Mouse (Mus musculus) liver, embryonic 14.5 days (tissue): ENCODE data around the gene A930004D18Rik. TPM values are rescaled to one million over a fixed set of nuclear protein-coding genes. Genes with fewer than 3 reads are reported as not detected.

ENCODE experiments used
- ATAC-seq: fragments of 200-750 bp; cut with Nextera tagmentation; 2 replicates; pipeline ENCODE4 v1.8.0; 2017; ENCODE audit warnings: moderate number of reproducible peaks, mild to moderate bottlenecking, moderate library complexity; ENCODE audit not compliant: insufficient read depth
- DNase-seq, 3 experiments: peaks; one replicate each; pipeline ENCODE4 v3.0.0-alpha.2; 2012 to 2013; ENCODE audit warnings: low read depth in 3 of 3, low spot score in 3 of 3
- H3K27ac ChIP-seq: fragments of 300-500 bp; sonication (generic); 2 replicates; pipeline ENCODE4 v1.5.1; 2014; ENCODE audit warnings: moderate library complexity, mild to moderate bottlenecking, control low read depth, inconsistent platforms
- H3K27me3 ChIP-seq: fragments of 300-500 bp; sonication (generic); 2 replicates; pipeline ENCODE4 v1.6.1; 2014; ENCODE audit warnings: mild to moderate bottlenecking, low read length, moderate library complexity; ENCODE audit not compliant: control insufficient read depth, insufficient read depth
- H3K36me3 ChIP-seq: fragments of 300-500 bp; sonication (generic); replicated peaks from 2 replicates; pipeline ENCODE4 v1.6.1; 2014; ENCODE audit warnings: low read depth; ENCODE audit not compliant: control insufficient read depth, insufficient read depth
- H3K4me1 ChIP-seq, 2 experiments: fragments of 200-500 bp in 1 of 2; fragments of 300-500 bp in 1 of 2; sonication (generic) in 1 of 2; replicated peaks; 2 replicates each; pipeline ENCODE4 v1.6.1; 2012 to 2014; ENCODE audit warnings: antibody characterized with exemption in 1 of 2, inconsistent platforms in 1 of 2, low read length in 1 of 2; ENCODE audit not compliant: control insufficient read depth in 2 of 2, insufficient read depth in 2 of 2
- H3K4me2 ChIP-seq: fragments of 300-500 bp; sonication (generic); 2 replicates; pipeline ENCODE4 v1.6.1; 2014; ENCODE audit warnings: low read depth, mild to moderate bottlenecking, control low read depth, moderate library complexity
- H3K4me3 ChIP-seq, 2 experiments: fragments of 200-500 bp in 1 of 2; fragments of 300-500 bp in 1 of 2; sonication (generic) in 1 of 2; 2 replicates each; pipeline ENCODE4 v1.5.1; 2012 to 2014; ENCODE audit warnings: low read depth in 2 of 2, low read length in 2 of 2, mild to moderate bottlenecking in 2 of 2, control low read depth in 1 of 2, inconsistent platforms in 1 of 2, moderate library complexity in 1 of 2; ENCODE audit not compliant: insufficient read depth in 1 of 2
- H3K9ac ChIP-seq: fragments of 300-500 bp; sonication (generic); replicated peaks from 2 replicates; pipeline ENCODE4 v1.6.1; 2014; ENCODE audit warnings: mild to moderate bottlenecking, control low read depth, moderate library complexity
- H3K9me3 ChIP-seq: fragments of 300-500 bp; sonication (generic); 2 replicates; pipeline ENCODE4 v1.6.1; 2016; ENCODE audit warnings: low read length, mixed read lengths; ENCODE audit not compliant: control insufficient read depth
- CTCF ChIP-seq: IDR thresholded peaks from 2 replicates; pipeline ENCODE4 v1.5.1; 2016; ENCODE audit warnings: antibody characterized with exemption, low read depth, control low read depth
- EP300 ChIP-seq: IDR thresholded peaks from 2 replicates; pipeline ENCODE4 v1.6.1; 2016; ENCODE audit warnings: antibody characterized with exemption, low read depth
- WGBS: fragments of 180-500 bp; shearing (Covaris S2); extraction: QIAGEN DNeasy Blood & Tissue Kit; methylation state at CpG from one replicate; pipeline ENCODE4 v1.1.7; 2014; ENCODE audit not compliant: insufficient replicate concordance; 5-methylcytosine and 5-hydroxymethylcytosine counted together
- polyA plus RNA-seq, 2 experiments: library from polyadenylated mRNA; depleted of rRNA in 1 of 2; stranded (reverse) in 1 of 2; unstranded in 1 of 2; fragments of >200 nt; fragmentation: Nextera tagmentation in 1 of 2; extraction: Ambion mirVana in 1 of 2; gene quantifications; 2 replicates each; pipeline versions ENCODE4 v1.2.1 to v1.2.3; 2012 to 2014

Gene A930004D18Rik
- polyA plus RNA-seq, 2 experiments, result 0.36 to 0.48 TPM

DNA sequence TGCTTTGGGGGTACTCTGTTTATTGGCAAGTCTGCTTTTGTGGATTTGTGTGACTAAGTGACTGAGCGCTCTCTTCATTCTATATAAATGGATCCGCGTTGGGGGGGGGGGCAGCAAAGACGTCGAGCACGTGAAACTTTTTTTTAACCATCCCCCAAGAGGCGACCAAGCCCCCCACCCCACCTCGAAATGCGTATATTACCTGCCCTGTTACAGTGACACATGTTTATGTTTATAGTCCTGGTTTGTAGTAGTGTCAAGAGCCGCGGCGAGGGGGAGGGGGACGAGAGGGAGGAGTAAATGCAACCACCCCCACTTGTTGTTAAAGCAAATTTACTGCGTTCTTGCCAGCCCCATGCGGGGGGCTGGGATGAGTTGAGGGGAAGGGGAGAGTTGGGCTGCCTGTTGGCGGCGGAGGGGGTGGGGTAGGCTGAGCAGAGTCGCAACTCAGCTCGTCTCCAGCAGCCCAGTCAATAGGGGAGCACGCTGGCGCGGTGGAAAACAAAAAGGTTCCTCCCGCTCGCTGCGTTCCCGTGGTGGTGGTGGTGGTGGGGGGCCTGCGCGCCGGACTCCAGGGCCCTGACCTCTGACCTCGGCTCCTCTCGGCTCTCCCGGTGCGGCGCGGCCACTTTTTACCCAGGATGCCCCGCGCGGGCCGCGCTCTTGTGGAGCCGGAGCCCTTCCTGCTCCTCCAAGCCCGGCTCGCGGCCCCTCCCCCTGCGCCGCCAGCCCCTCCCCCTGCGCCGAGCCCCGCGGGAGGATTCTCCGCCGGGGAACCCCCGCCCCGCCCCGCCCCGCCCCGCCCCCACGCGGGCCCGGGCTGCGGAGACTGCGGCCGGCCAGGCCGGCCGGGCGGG, 18.6 kb upstream of the A930004D18Rik start:
- DNase-seq, result peak in 2 of 3 experiments; percentile 84 to 85
- peaks cover 5 to 10% of the 10 kb centered on the region in 2 experiments for H3K4me1 ChIP-seq
- under 1% methylated on average over 42 of the region's 66 CpGs for WGBS

DNA sequence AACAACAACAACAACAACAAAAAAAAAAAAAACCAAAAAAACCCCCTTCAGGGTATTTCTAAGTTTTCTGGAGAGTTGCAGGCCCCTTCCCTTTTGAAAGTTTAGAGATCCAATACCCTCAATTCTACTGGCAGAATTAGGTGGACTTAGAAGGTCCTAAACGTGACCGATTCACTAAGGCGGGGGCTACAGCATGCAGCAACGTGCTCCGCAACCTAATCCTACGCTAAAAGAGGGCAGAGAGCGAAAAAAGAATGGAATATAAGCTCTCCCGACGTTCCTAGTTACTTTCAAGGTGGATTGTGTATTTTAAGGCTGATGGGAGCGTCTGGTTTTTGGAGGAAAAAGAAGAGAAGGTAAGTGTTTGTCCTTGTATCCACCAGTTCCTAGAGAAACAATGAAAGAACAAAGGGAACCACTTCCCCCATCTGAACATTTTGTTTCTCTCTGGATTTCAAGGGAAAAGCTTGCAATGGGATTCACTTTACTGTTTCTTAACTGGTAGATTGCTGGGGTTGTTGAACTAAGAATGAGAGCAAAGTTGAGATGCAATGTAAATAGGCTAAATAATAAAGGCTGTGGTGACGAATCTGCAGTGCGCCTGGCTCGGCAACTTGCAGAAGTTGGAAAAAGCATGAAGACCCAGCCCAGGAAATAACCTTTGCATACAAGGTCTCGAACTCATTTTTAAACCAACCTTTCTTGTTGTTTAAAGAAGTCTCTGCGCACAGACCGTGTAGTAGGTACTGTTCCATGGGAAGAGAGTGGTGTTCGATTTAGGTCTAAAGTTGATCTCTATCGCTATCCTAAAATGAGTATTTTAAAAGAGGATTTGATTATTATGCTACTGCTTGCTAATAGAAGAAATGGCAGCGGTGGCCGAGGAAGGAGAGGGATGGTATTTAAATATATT, 17.7 kb upstream of the A930004D18Rik start, which contains the start of gene Mllt10:
Mllt10 (plus strand) TSS at position 222 of the 913 bp plus-strand sequence.
- ATAC-seq, result no peak

More for the DNA sequence above, 18.6 kb upstream of the A930004D18Rik start:
- Histone ChIP-seq H3K4me2 (peak overlapping the region; percentile 88), H3K4me3 (peak overlapping the region; percentile 62 to 86), H3K36me3 (no peaks in the 10 kb centered on the region), H3K27me3 (peaks cover 12% of the 10 kb centered on the region), H3K9me3 (no peaks in the 10 kb centered on the region), H3K9ac (peak overlapping the region; percentile 89), H3K27ac (peak overlapping the region; percentile 91)
- peak; percentile 89 for ATAC-seq
- TF ChIP-seq EP300, result no peak
- no peak for TF ChIP-seq CTCF

DNA sequence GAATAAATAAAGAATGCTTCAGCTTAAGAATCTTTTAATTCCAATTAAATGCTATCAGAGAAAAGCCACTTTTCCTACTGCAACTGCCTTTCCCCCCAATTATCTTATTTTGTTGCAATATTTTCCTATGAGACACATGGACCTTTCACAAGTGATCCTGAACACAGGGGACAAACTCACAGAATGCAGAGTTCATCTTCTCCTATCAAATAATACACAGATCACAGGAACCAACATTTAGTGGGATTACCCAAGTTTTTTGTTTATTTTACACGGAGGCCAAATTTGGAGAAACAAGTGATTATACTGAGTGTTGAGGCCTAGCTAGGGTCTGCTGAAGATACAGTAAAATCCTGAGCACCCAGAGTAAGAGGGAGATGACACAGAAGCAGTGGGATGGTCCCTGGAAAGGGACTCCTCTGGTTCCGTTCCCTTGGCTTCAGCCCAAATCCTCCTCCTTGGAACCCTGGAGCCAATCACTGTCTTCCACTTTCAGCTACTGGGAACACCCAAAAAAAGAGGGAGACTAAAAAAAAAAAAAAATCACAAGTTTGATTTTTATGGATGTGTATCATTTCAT, 16.5 kb upstream of the A930004D18Rik start:
- Histone ChIP-seq H3K9ac (no peak overlapping the region), H3K36me3 (no peaks in the 10 kb centered on the region), H3K4me3 (no peak overlapping the region), H3K9me3 (no peaks in the 10 kb centered on the region), H3K27ac (no peak overlapping the region), H3K4me1 (peaks cover 5 to 13% of the 10 kb centered on the region in 2 experiments), H3K27me3 (peaks cover 32% of the 10 kb centered on the region), H3K4me2 (no peak overlapping the region)
- no peak for DNase-seq
- WGBS, result 43% methylated on average over 2 of the region's 2 CpGs
- TF ChIP-seq CTCF (no peak), EP300 (no peak)
- ATAC-seq, result no peak

More for the DNA sequence above, 17.7 kb upstream of the A930004D18Rik start, which contains the start of gene Mllt10:
- peaks cover 20% of the 10 kb centered on the region for H3K27me3 ChIP-seq
- H3K4me3 ChIP-seq, result peak within 1 kb of the TSS; percentile 62 to 86
- no peak for TF ChIP-seq EP300
- TF ChIP-seq CTCF, result no peak
- DNase-seq, result no peak
- H3K4me2 ChIP-seq, result peak within 1 kb of the TSS; percentile 88
- H3K9me3 ChIP-seq, result no peaks in the 10 kb centered on the region
- H3K9ac ChIP-seq, result peak within 1 kb of the TSS; percentile 78
- 4% methylated on average over 20 of the region's 20 CpGs for WGBS
- no peaks in the 10 kb centered on the region for H3K36me3 ChIP-seq
- H3K27ac ChIP-seq, result peak within 1 kb of the TSS; percentile 41
- H3K4me1 ChIP-seq, result peaks cover 5 to 10% of the 10 kb centered on the region in 2 experiments

DNA sequence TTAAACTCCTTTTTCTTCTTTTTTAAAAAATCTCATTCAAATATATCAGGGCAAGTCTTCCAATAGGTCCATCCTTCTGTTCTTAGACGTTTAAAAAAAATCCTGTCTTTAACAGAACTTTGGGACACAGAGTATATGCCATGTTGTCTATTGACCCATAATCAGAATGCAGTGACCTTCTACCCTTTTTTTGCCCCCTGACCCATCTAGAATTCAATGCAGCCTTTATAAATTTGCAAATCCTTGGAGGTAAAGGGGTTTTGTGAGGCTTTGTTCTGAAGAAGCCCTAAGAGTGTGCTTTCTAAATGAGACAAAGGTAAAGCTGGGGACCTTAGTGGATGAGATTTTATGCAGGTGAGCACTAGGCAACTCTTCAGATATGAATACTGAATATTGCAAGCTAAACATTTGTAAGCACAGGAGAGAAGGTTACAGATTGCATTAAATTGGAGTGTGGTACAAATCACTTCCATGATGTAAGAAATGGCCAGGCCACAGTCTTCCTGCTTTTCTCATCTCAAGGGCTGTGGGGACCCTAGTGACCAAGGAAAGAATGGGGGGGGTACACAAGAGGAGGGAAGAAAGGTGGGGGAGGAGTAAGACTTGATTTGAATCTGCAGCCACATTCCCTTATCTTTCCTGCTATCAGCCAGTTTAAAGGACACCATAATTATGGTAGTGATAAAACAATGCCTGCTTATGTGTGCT, 15.9 kb upstream of the A930004D18Rik start:
- ATAC-seq (no peak), DNase-seq (no peak)
- H3K27me3 ChIP-seq, result peaks cover 38% of the 10 kb centered on the region
- H3K9me3 ChIP-seq, result no peaks in the 10 kb centered on the region
- no peak overlapping the region for H3K9ac ChIP-seq
- TF ChIP-seq EP300 (no peak), CTCF (no peak)
- H3K4me1 ChIP-seq, result peaks cover 5 to 12% of the 10 kb centered on the region in 2 experiments
- WGBS, result 49% methylated on average over 1 of the region's 1 CpGs
- H3K36me3 ChIP-seq, result no peaks in the 10 kb centered on the region
- H3K4me2 ChIP-seq, result no peak overlapping the region
- no peak overlapping the region for H3K4me3 ChIP-seq
- no peak overlapping the region for H3K27ac ChIP-seq
